Mouse (Mus musculus): ENCODE data around the gene Pyroxd2. TPM values are rescaled to one million over a fixed set of nuclear protein-coding genes. Genes with fewer than 3 reads are reported as not detected.

Pyroxd2 gene
- 3.8 and 4.3 TPM in 2 replicates for polyA plus RNA-seq (2015; fragmentation: Nextera tagmentation; extraction: Ambion mirVana)

DNA sequence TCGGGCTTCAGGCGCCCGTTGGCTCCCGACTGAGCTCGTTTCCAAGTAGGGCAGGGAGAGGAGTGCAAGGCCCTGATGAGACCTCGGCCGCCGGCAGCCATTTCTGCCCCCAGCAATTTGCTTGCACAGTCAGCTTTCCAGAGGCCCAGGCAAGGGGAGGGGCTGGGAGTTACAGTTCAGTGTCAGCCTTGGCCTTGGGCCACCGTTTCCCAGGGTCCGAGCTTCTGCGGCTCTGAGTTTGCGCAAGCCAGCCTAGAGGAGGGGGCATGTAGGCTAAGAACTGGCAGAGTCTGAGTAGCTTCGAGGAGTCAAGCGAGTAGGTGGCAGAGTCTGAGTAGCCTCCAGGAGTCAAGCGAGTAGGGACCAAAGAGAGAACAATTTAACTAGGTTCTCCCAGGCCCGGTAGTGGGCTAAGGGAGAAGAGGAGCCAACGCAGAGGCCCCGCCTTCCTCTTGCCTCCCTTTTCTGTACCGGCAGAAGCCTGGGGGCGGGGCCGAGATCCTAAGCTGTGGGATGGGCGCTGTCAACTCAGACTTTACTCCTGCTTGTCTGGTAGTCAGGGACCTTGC, at the start of gene Pyroxd2:
Gene Pyroxd2 (minus strand): TSS at position 413 of the 569 bp plus-strand sequence.
- 6% methylated on average over 22 of the region's 22 CpGs for WGBS
- H3K4me1 ChIP-seq (ENCODE audit: insufficient read depth, low read depth, low read length): peaks cover 5% of the 10 kb centered on the region; the same call in 1 of the 2 replicates

DNA sequence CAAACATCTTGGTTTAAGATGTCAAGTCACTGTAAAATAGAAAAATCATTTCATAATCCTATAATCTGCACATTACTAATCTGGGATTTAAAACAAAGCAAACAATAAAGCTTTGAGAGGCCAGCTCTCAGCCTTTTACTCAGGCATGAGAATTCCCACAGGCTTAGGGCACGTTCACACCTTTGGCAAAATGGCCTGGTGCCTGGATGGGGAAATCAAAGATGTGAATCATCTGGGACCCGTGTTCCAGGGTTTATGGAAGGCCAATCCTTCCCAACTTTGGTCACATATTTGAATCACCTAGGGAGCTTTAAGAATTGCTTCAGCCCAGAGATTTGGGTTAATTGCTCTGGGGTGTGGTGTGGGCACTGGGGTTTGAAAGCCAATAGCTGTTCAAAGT, 45.3 kb upstream of the Pyroxd2 start:
- DNase-seq (ENCODE audit: low spot score): no peak
- H3K9me3 ChIP-seq (ENCODE audit: low read length): no peaks in the 10 kb centered on the region
- no peak overlapping the region for H3K4me3 ChIP-seq (ENCODE audit: low read depth, low read length)
- no peak overlapping the region for H3K9ac ChIP-seq (replicated peaks; ENCODE audit: low read depth)
- TF ChIP-seq CTCF (IDR thresholded peaks at IDR 0.05): no peak
- no peak for TF ChIP-seq EP300 (IDR thresholded peaks at IDR 0.05)
- no peak overlapping the region for H3K27ac ChIP-seq (ENCODE audit: low read length)
- 0 out of 2 replicates have a peak, but pooled peaks cover 3% of the 10 kb centered on the region for H3K27me3 ChIP-seq (replicated peaks; ENCODE audit: insufficient read depth, low read length)
- H3K4me2 ChIP-seq (replicated peaks; ENCODE audit: low read depth, low read length): no peak overlapping the region
- no peak for ATAC-seq
- H3K4me1 ChIP-seq (ENCODE audit: insufficient read depth, low read depth, low read length): no peaks in the 10 kb centered on the region
- no peaks in the 10 kb centered on the region for H3K36me3 ChIP-seq (ENCODE audit: insufficient read depth, low read length)
- 45% methylated on average over 2 of the region's 2 CpGs for WGBS

More for the DNA sequence above, at the start of gene Pyroxd2:
- peak within 1 kb of the TSS; percentile 60 for H3K27ac ChIP-seq (ENCODE audit: low read length)
- H3K4me3 ChIP-seq (ENCODE audit: low read depth, low read length): peak within 1 kb of the TSS; percentile 37
- ATAC-seq (peak; percentile 88), DNase-seq (ENCODE audit: low spot score) (peak; percentile 94)
- TF ChIP-seq CTCF (IDR thresholded peaks at IDR 0.05): no peak
- no peak for TF ChIP-seq EP300 (IDR thresholded peaks at IDR 0.05)
- peak within 1 kb of the TSS; percentile 51 for H3K9ac ChIP-seq (replicated peaks; ENCODE audit: low read depth)
- H3K36me3 ChIP-seq (ENCODE audit: insufficient read depth, low read length): no peaks in the 10 kb centered on the region
- H3K27me3 ChIP-seq (replicated peaks; ENCODE audit: insufficient read depth, low read length): no peaks in the 10 kb centered on the region
- H3K9me3 ChIP-seq (ENCODE audit: low read length): no peaks in the 10 kb centered on the region
- peak within 1 kb of the TSS; percentile 59 for H3K4me2 ChIP-seq (replicated peaks; ENCODE audit: low read depth, low read length)

DNA sequence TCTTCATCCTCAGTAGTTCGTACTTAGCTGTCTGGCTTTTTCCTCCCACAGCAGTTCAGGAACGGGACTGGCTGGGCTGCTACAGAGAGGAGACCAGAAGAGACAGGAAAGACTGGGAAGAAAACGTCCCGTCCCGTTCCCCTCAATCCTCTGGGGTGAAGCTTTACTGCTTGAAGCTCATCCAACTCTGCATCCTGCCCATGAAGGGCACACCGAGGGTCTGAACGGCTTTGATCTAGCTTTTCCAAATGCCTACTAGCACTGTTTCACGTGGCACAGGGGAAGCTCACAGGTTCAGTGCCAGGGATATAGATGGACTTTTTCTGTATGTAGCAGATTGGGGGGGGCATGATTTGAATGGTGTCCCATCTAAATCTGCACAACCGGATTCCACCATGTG, 43.2 kb upstream of the Pyroxd2 start:
- Histone ChIP-seq H3K9ac (replicated peaks; ENCODE audit: low read depth) (no peak overlapping the region), H3K27me3 (replicated peaks; ENCODE audit: insufficient read depth, low read length) (0 out of 2 replicates have a peak, but pooled peaks cover 3% of the 10 kb centered on the region), H3K4me3 (ENCODE audit: low read depth, low read length) (no peak overlapping the region)

DNA sequence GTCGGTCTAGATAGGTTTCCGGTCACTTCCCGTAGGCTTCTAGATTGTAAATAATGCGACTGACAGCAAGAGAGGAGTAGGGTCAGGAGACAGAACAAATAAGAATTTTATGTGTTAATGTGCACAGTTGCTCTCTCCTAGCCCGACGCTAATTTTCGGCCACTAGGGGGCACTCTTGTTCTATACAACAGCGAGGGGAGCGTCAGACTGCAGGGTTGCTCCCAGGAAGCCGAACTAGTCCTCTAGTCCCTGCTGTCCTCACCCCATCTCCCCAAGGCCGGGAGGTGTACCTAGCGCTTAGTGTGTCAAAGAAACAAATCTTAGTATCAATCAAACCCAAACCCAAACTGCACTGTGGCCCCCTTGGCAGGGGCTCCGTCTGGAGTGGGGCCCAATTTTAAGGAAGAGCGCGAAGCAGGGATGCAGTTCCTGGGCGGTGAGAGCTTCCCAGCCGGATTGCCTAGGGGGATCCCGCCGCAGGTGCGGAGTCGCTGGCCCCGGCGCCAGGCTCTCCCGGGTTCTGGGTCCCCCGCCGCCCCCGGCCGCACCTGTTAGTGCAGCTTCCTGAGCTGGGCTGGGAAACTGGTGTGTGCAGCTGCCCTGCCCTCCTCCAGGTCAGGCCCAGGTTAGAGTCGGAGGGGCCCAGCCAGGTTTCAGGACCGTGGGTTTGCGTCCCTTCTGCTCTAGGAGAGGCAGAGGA, 42.5 kb upstream of the Pyroxd2 start:
- TF ChIP-seq CTCF (IDR thresholded peaks at IDR 0.05): peak; percentile 95
- TF ChIP-seq EP300 (IDR thresholded peaks at IDR 0.05): no peak
- H3K9ac ChIP-seq (replicated peaks; ENCODE audit: low read depth): no peak overlapping the region
- H3K27ac ChIP-seq (ENCODE audit: low read length): no peak overlapping the region
- H3K4me1 ChIP-seq (ENCODE audit: insufficient read depth, low read depth, low read length): no peaks in the 10 kb centered on the region
- DNase-seq (ENCODE audit: low spot score): peak; percentile 89
- H3K27me3 ChIP-seq (replicated peaks; ENCODE audit: insufficient read depth, low read length): 0 out of 2 replicates have a peak, but pooled peaks cover 3% of the 10 kb centered on the region
- no peaks in the 10 kb centered on the region for H3K36me3 ChIP-seq (ENCODE audit: insufficient read depth, low read length)
- H3K4me2 ChIP-seq (replicated peaks; ENCODE audit: low read depth, low read length): peak overlapping the region; percentile 87
- H3K4me3 ChIP-seq (ENCODE audit: low read depth, low read length): peak overlapping the region; percentile 38
- WGBS: 3% methylated on average over 31 of the region's 31 CpGs
- peak; percentile 91 for ATAC-seq
- H3K9me3 ChIP-seq (ENCODE audit: low read length): no peaks in the 10 kb centered on the region

More for the DNA sequence above, 43.2 kb upstream of the Pyroxd2 start:
- Histone ChIP-seq H3K4me2 (replicated peaks; ENCODE audit: low read depth, low read length) (peak overlapping the region; percentile 87), H3K27ac (ENCODE audit: low read length) (no peak overlapping the region), H3K4me1 (ENCODE audit: insufficient read depth, low read depth, low read length) (no peaks in the 10 kb centered on the region), H3K36me3 (ENCODE audit: insufficient read depth, low read length) (no peaks in the 10 kb centered on the region), H3K9me3 (ENCODE audit: low read length) (no peaks in the 10 kb centered on the region)
- peak; percentile 12; the same call in 1 of the 2 replicates for ATAC-seq
- TF ChIP-seq EP300 (IDR thresholded peaks at IDR 0.05): no peak
- TF ChIP-seq CTCF (IDR thresholded peaks at IDR 0.05): no peak
- peak; percentile 13 for DNase-seq (ENCODE audit: low spot score)
- WGBS: 26% methylated on average over 9 of the region's 9 CpGs

DNA sequence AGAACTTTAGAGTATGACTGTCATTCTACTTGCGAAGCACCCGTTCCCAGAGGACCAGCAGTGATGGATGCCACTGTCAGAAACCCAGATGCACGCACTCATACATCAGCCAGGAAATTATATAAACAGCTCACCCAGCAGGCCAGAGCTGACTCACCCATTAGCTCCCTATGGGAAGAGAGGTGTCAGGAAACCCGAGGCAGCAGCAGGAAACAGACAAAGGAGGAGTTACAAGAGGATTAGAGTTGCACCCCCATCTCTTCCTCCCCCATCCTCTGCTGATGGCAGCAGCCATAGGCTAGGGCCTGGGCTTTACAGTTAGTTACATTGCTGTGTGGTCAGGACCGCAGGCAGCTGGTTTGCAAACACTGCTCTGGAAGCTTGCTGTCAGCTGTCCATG, 35.7 kb upstream of the Pyroxd2 start:
- no peak overlapping the region for H3K4me2 ChIP-seq (replicated peaks; ENCODE audit: low read depth, low read length)
- no peaks in the 10 kb centered on the region for H3K27me3 ChIP-seq (replicated peaks; ENCODE audit: insufficient read depth, low read length)
- DNase-seq (ENCODE audit: low spot score) (peak; percentile 75), ATAC-seq (peak; percentile 89)
- no peaks in the 10 kb centered on the region for H3K36me3 ChIP-seq (ENCODE audit: insufficient read depth, low read length)
- H3K9ac ChIP-seq (replicated peaks; ENCODE audit: low read depth): no peak overlapping the region
- WGBS: 19% methylated on average over 5 of the region's 5 CpGs
- no peaks in the 10 kb centered on the region for H3K4me1 ChIP-seq (ENCODE audit: insufficient read depth, low read depth, low read length)
- H3K27ac ChIP-seq (ENCODE audit: low read length): no peak overlapping the region
- H3K4me3 ChIP-seq (ENCODE audit: low read depth, low read length): no peak overlapping the region
- TF ChIP-seq EP300 (IDR thresholded peaks at IDR 0.05) (peak; percentile 55; the same call in 1 of the 2 replicates), CTCF (IDR thresholded peaks at IDR 0.05) (no peak)
- H3K9me3 ChIP-seq (ENCODE audit: low read length): no peaks in the 10 kb centered on the region

DNA sequence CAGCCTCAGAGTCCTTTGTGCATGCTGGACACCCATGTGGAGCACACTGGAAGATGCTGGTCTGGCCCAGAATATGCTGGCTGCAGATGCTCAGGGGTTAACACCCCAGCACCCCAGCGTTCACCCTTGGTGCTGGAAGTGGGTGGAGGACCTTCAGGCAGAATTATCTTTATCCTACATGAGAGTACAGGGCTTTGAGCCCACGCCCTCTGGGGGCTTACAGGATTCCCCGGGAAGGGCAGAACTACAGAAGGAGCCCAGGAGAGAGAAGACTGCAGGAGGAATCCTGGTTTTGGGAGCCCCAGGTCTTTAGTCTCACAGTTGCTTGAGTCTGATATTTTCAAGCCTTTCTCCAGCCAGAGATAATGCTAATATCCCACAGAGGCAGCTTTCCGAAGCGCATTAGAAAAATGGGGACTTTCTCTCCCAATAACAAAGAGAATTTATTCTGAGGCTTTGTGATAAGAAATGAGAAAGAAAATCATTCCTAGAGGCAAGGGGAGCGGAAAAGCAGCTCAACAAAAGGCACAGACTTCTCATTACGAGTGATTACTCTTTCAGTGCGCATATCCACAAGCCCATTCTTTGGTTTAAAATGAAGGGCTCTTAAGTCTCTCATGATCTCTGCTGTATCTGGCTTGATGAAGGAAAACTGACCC, 33.1 kb upstream of the Pyroxd2 start:
- Histone ChIP-seq H3K27me3 (replicated peaks; ENCODE audit: insufficient read depth, low read length) (no peaks in the 10 kb centered on the region), H3K36me3 (ENCODE audit: insufficient read depth, low read length) (no peaks in the 10 kb centered on the region), H3K4me1 (ENCODE audit: insufficient read depth, low read depth, low read length) (no peaks in the 10 kb centered on the region), H3K4me2 (replicated peaks; ENCODE audit: low read depth, low read length) (no peak overlapping the region), H3K4me3 (ENCODE audit: low read depth, low read length) (no peak overlapping the region), H3K9me3 (ENCODE audit: low read length) (no peaks in the 10 kb centered on the region), H3K27ac (ENCODE audit: low read length) (no peak overlapping the region), H3K9ac (replicated peaks; ENCODE audit: low read depth) (no peak overlapping the region)
- ATAC-seq: no peak
- peak; percentile 14 for DNase-seq (ENCODE audit: low spot score)
- TF ChIP-seq EP300 (IDR thresholded peaks at IDR 0.05): no peak
- TF ChIP-seq CTCF (IDR thresholded peaks at IDR 0.05): no peak
- WGBS: 66% methylated on average over 8 of the region's 8 CpGs

All from lung, postnatal 0 days (tissue).